Mouse (Mus musculus): ENCODE results near the gene Frmd4b. TPM values are rescaled to one million over a fixed set of nuclear protein-coding genes. Genes with fewer than 3 reads are reported as not detected.

The Frmd4b gene
- polyA plus RNA-seq, 1 experiment from 2014 or later, result 7.7 TPM

DNA sequence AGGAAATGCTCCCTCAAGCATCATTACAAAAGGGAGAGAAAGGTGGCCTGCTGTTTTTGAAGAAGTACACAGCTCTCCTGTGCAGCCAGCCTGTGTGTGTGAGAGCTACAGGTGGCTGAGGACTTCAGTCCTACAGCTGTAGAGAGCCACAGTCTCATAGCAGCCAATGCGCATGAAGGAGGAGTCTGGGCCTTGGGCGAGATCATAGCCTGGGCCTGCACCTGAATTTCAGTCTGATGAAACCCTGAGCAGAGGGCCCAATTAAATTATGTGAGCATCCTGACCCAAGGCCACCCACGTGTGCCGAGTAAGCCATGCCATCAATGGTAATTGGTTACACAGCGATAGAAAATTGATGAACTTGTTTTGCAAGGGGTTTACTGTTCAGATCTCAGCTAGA, 100.4 kb downstream of the Frmd4b start:
- 75% methylated on average over 5 of the region's 5 CpGs for WGBS (ENCODE audit: insufficient replicate concordance)
- Histone ChIP-seq H3K4me2 (no peak overlapping the region), H3K36me3 (no peaks in the 10 kb centered on the region), H3K9me3 (replicated peaks) (no peaks in the 10 kb centered on the region), H3K9ac (no peak overlapping the region), H3K27me3 (replicated peaks) (no peaks in the 10 kb centered on the region), H3K27ac (no peak overlapping the region), H3K4me1 (peaks cover 11% of the 10 kb centered on the region), H3K4me3 (no peak overlapping the region)
- no peak for ATAC-seq

- Histone ChIP-seq H3K36me3 (no peaks in the 10 kb centered on the region), H3K4me2 (no peak overlapping the region), H3K9me3 (replicated peaks) (no peaks in the 10 kb centered on the region), H3K27ac (no peak overlapping the region), H3K27me3 (replicated peaks) (no peaks in the 10 kb centered on the region), H3K9ac (no peak overlapping the region), H3K4me3 (no peak overlapping the region), H3K4me1 (no peaks in the 10 kb centered on the region)
- ATAC-seq, result no peak
- WGBS (ENCODE audit: insufficient replicate concordance), result 57% methylated on average over 8 of the region's 8 CpGs
Measured at GRCm38 (mm10) chr6:97510771-97511170, 106.6 kb downstream of the Frmd4b start.

- Histone ChIP-seq H3K27me3 (replicated peaks) (no peaks in the 10 kb centered on the region), H3K4me1 (no peaks in the 10 kb centered on the region), H3K9ac (no peak overlapping the region), H3K9me3 (replicated peaks) (no peaks in the 10 kb centered on the region), H3K36me3 (no peaks in the 10 kb centered on the region), H3K27ac (no peak overlapping the region), H3K4me2 (no peak overlapping the region), H3K4me3 (no peak overlapping the region)
- ATAC-seq, result no peak
- 70% methylated on average over 10 of the region's 10 CpGs for WGBS (ENCODE audit: insufficient replicate concordance)
Measured at GRCm38 (mm10) chr6:97509434-97509833, 107.9 kb downstream of the Frmd4b start.

DNA sequence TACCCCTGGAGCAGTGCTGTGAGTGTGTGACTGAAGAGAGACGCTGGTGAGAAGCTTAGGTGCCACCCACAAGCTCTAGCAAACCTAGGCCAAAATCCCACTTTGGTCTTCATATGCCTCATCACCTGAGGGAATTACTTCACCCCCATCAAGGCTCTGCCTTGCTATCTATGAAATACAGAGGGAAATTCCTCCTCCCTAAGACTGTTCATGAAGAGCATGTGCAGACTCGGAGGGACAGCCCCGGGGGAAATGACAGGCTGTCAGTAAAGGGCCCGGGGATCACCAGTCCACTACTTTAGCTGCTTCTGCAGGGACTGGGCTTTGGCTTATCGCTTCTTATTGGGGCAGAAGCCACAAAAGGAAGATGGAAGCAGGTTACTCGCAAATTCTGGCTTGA, 108.9 kb downstream of the Frmd4b start:
- Histone ChIP-seq H3K9me3 (replicated peaks) (no peaks in the 10 kb centered on the region), H3K9ac (no peak overlapping the region), H3K27ac (no peak overlapping the region), H3K27me3 (replicated peaks) (no peaks in the 10 kb centered on the region), H3K36me3 (no peaks in the 10 kb centered on the region), H3K4me2 (no peak overlapping the region), H3K4me1 (0 out of 2 replicates have a peak, but pooled peaks cover under 1% of the 10 kb centered on the region), H3K4me3 (no peak overlapping the region)
- ATAC-seq, result no peak
- 61% methylated on average over 6 of the region's 6 CpGs for WGBS (ENCODE audit: insufficient replicate concordance)

GRCm38 (mm10) chr6:97507893-97508292, 109.4 kb downstream of the Frmd4b start:
- H3K27me3 ChIP-seq (replicated peaks), result 0 out of 2 replicates have a peak, but pooled peaks cover 4% of the 10 kb centered on the region
- WGBS (ENCODE audit: insufficient replicate concordance), result 74% methylated on average over 3 of the region's 3 CpGs
- no peak overlapping the region for H3K27ac ChIP-seq
- H3K9ac ChIP-seq, result no peak overlapping the region
- no peak overlapping the region for H3K4me2 ChIP-seq
- H3K4me3 ChIP-seq, result no peak overlapping the region
- no peaks in the 10 kb centered on the region for H3K9me3 ChIP-seq (replicated peaks)
- no peak for ATAC-seq
- H3K36me3 ChIP-seq, result no peaks in the 10 kb centered on the region
- H3K4me1 ChIP-seq, result peaks cover 4% of the 10 kb centered on the region; the same call in 1 of the 2 replicates

GRCm38 (mm10) chr6:97506141-97506650, 111.1 kb downstream of the Frmd4b start:
- H3K9ac ChIP-seq, result no peak overlapping the region

DNA sequence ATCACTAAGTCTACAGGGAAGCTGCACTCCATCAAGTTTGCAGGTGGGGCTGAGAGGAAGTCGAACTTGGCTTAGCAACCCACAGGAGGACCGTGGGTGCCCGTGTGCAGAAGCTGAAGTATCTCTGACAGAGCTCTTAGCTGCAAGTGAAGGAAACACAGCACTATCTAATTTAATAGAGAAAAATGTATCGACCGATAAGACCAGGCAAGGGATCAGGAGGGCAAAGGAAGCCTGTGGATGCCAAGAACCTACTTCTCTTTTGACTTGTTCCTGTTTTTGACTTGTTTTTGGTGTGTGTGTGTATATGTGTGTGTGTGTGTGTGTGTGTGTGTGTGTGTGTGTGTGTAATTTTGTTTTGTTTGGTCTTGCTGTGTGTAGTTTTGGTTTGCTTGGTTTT, 112.7 kb downstream of the Frmd4b start:
- H3K9me3 ChIP-seq (replicated peaks), result no peaks in the 10 kb centered on the region
- whole genome bisulfite sequencing (ENCODE audit: insufficient replicate concordance), result 17% methylated on average over 5 of the region's 5 CpGs
- no peak for ATAC-seq

More at GRCm38 (mm10) chr6:97506141-97506650, 111.1 kb downstream of the Frmd4b start:
- Histone ChIP-seq H3K36me3 (no peaks in the 10 kb centered on the region), H3K4me3 (no peak overlapping the region), H3K4me2 (no peak overlapping the region), H3K27ac (no peak overlapping the region), H3K9me3 (replicated peaks) (no peaks in the 10 kb centered on the region), H3K27me3 (replicated peaks) (0 out of 2 replicates have a peak, but pooled peaks cover 5% of the 10 kb centered on the region), H3K4me1 (peaks cover 4% of the 10 kb centered on the region; the same call in 1 of the 2 replicates)
- ATAC-seq, result no peak
- 27% methylated on average over 15 of the region's 15 CpGs for WGBS (ENCODE audit: insufficient replicate concordance)

DNA sequence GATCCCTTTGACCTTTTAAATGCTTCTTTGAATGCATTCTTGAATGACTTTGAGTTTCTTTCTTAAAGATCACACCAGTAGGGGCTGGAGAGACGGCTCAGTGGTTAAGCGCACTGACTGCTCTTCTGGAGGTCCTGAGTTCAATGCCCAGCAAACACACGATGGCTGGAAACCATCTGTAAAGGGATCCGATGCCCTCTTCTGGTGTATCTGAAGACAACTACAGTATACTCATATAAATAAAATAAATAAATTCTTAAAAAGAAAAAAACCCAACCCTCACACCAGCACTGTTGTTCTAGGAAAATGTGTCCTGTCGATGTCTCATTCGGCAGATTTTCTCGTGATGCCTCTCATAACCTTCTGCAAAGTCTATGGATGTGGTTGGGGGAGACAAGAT, 116.3 kb downstream of the Frmd4b start:
- Histone ChIP-seq H3K4me1 (peaks cover 4% of the 10 kb centered on the region; the same call in 1 of the 2 replicates), H3K4me2 (no peak overlapping the region), H3K36me3 (no peaks in the 10 kb centered on the region), H3K27ac (no peak overlapping the region), H3K4me3 (no peak overlapping the region), H3K27me3 (replicated peaks) (0 out of 2 replicates have a peak, but pooled peaks cover 5% of the 10 kb centered on the region), H3K9me3 (replicated peaks) (no peaks in the 10 kb centered on the region), H3K9ac (no peak overlapping the region)
- no peak for ATAC-seq
- WGBS (ENCODE audit: insufficient replicate concordance), result 67% methylated on average over 7 of the region's 7 CpGs

More for the DNA sequence above, 112.7 kb downstream of the Frmd4b start:
- peaks cover 4% of the 10 kb centered on the region; the same call in 1 of the 2 replicates for H3K4me1 ChIP-seq
- H3K4me2 ChIP-seq, result no peak overlapping the region
- H3K27me3 ChIP-seq (replicated peaks), result 0 out of 2 replicates have a peak, but pooled peaks cover 5% of the 10 kb centered on the region
- no peaks in the 10 kb centered on the region for H3K36me3 ChIP-seq
- no peak overlapping the region for H3K27ac ChIP-seq
- no peak overlapping the region for H3K4me3 ChIP-seq
- no peak overlapping the region for H3K9ac ChIP-seq

DNA sequence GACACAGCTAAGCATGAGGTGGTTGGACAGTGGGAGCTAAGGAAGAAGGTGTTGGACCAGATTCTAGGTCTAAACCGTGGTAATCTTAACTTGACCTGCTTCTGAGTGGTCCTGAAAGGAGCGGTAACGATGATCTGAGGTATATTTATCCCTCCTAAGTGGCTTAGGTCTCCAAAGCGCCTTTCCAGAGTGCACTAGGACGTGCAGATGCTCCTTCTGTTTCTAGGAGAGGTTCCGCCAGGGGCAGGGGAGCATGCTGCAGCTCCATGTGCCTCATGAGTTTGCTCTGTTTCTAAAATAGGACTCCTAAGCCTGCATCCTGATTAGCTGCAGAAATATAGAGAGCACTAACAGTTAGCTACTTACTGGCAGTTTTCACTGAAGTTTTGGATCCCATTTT, 117.1 kb downstream of the Frmd4b start:
- Histone ChIP-seq H3K9ac (no peak overlapping the region), H3K4me1 (peaks cover 4% of the 10 kb centered on the region; the same call in 1 of the 2 replicates), H3K36me3 (no peaks in the 10 kb centered on the region), H3K4me2 (no peak overlapping the region), H3K27ac (no peak overlapping the region), H3K4me3 (no peak overlapping the region), H3K9me3 (replicated peaks) (no peaks in the 10 kb centered on the region), H3K27me3 (replicated peaks) (0 out of 2 replicates have a peak, but pooled peaks cover 5% of the 10 kb centered on the region)
- 70% methylated on average over 6 of the region's 6 CpGs for WGBS (ENCODE audit: insufficient replicate concordance)
- no peak for ATAC-seq

- ATAC-seq, result no peak
- Histone ChIP-seq H3K9ac (no peak overlapping the region), H3K4me3 (no peak overlapping the region), H3K36me3 (no peaks in the 10 kb centered on the region), H3K4me2 (no peak overlapping the region), H3K27ac (no peak overlapping the region), H3K4me1 (no peaks in the 10 kb centered on the region), H3K9me3 (replicated peaks) (no peaks in the 10 kb centered on the region), H3K27me3 (replicated peaks) (no peaks in the 10 kb centered on the region)
- 41% methylated on average over 1 of the region's 1 CpGs for WGBS (ENCODE audit: insufficient replicate concordance)
Measured at GRCm38 (mm10) chr6:97496002-97496401, 121.3 kb downstream of the Frmd4b start.

DNA sequence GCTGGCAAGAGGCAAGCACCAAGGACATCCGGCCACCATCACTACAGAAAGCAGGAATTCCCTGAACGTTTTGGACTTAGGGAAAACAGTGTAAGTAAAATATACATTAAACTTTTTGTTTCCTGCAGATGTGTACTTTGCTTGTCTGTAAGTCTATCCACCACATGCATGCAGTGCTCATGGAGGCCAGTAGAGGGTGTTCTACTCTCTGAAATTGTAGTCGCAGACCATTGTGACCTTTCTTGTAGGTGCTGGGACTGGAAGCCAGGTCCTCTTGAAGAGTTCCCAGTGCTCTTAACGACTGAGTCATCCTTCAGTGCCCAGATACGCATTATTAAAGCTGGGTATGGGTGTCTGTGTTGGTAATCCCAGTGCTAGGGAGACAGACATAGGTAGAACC, 126.3 kb downstream of the Frmd4b start:
- Histone ChIP-seq H3K4me2 (no peak overlapping the region), H3K36me3 (no peaks in the 10 kb centered on the region), H3K27me3 (replicated peaks) (peaks cover 32% of the 10 kb centered on the region), H3K4me3 (no peak overlapping the region), H3K27ac (no peak overlapping the region), H3K9me3 (replicated peaks) (no peaks in the 10 kb centered on the region), H3K9ac (no peak overlapping the region), H3K4me1 (0 out of 2 replicates have a peak, but pooled peaks cover 6% of the 10 kb centered on the region)
- ATAC-seq, result no peak
- WGBS (ENCODE audit: insufficient replicate concordance), result 65% methylated on average over 5 of the region's 5 CpGs

- Histone ChIP-seq H3K4me1 (0 out of 2 replicates have a peak, but pooled peaks cover 6% of the 10 kb centered on the region), H3K9me3 (replicated peaks) (no peaks in the 10 kb centered on the region), H3K4me3 (no peak overlapping the region), H3K9ac (no peak overlapping the region), H3K27ac (no peak overlapping the region), H3K4me2 (no peak overlapping the region), H3K36me3 (no peaks in the 10 kb centered on the region), H3K27me3 (replicated peaks) (peaks cover 39% of the 10 kb centered on the region)
- no peak for ATAC-seq
- WGBS (ENCODE audit: insufficient replicate concordance), result 30% methylated on average over 7 of the region's 7 CpGs
Measured at GRCm38 (mm10) chr6:97488821-97489220, 128.5 kb downstream of the Frmd4b start.

DNA sequence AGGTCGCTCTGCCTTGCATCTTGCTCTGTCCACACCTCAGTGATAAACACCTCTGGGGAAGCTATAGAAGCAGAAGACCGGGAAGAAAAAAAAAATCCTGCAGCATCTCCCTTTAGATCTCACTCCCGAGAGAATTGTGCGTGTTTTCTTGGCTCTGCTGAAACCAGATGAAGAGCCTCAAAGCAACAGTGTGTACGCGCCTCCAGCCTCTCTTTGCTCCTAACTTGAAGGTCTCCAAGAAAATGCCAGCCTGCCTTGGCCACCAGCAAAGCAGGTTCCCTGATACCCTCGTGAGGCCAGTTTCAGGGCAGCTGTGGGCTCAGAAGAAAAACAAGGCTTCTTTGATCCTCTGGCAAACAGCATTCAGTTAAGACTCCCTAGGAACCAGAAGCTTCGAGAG, 129.1 kb downstream of the Frmd4b start:
- WGBS (ENCODE audit: insufficient replicate concordance), result 33% methylated on average over 8 of the region's 8 CpGs
- no peak for ATAC-seq
- no peak overlapping the region for H3K9ac ChIP-seq
- H3K9me3 ChIP-seq (replicated peaks), result no peaks in the 10 kb centered on the region
- H3K27ac ChIP-seq, result no peak overlapping the region
- H3K36me3 ChIP-seq, result no peaks in the 10 kb centered on the region
- no peak overlapping the region for H3K4me3 ChIP-seq
- H3K27me3 ChIP-seq (replicated peaks), result peaks cover 39% of the 10 kb centered on the region
- no peak overlapping the region for H3K4me2 ChIP-seq
- 0 out of 2 replicates have a peak, but pooled peaks cover 6% of the 10 kb centered on the region for H3K4me1 ChIP-seq

Data from liver, embryonic 12.5 days (tissue).